Mouse (Mus musculus): ENCODE measurements at regions not wholly inside any gene's neighbourhood (a gene's known extent, or its start where the extent isn't known, plus 50 kb on each side); places are given as distances from the start of the nearest gene placed in this dataset.
A peak's percentile ranks its signal among the peaks of the same experiment; 100 is the strongest.
"Not testable (repeated sequence)": the region's sequence is repeated elsewhere in the genome, so short reads cannot be mapped to it uniquely, and the experiment has no call there.

GRCm38 (mm10) chrX:104931153-104931706 is 74.2 kb upstream of the Magee2 start:
- DNase-seq (ENCODE audit: low read depth, low spot score) = no peak

DNA sequence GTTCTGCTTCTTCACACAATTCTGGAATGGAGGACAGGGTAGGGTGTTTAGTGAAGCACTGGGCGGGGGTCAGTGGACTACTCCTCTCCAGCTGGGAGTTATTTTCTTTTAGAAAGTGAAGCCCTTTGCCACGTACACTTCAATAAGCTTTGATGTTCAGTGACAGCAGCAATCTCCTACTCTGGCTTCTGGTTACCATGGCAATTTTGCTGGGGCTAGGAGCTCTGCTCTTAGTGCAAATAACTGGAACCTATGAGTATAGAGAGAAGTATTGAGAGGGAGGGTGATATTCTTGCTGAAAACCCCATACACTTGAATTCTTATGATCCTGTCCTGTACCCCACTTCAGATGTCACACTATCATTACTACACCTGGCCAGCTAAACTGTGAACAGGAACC is 94.5 kb upstream of the Magee2 start:
- no peak for DNase-seq (ENCODE audit: low read depth, low spot score)

- not testable (repeated sequence) for DNase-seq (ENCODE audit: low read depth, low spot score)
Observed at GRCm38 (mm10) chrX:104952809-104953208, 95.7 kb upstream of the Magee2 start.

- not testable (repeated sequence) for DNase-seq (ENCODE audit: low read depth, low spot score)
Observed at GRCm38 (mm10) chrX:104953391-104953790, 96.3 kb upstream of the Magee2 start.

DNA sequence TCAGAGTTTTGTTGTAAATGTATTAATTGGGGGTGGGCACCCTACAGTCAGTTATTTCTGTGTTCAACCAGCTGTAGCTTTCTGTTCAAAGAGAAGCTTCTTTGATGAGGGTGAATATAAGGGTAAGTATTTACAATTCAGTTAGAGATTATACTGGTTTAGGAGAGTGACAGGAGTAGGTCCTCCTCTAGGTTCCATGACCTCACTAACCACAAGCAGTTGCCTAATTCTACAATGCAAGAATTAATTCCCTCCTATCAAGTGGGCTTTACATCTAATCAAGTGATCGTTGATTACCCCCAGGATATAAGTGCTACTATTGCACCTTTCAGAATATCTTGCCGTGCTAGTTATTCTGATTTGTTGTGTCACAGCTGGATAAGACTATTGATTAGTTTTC is 101.1 kb upstream of the Pbdc1 start:
- DNase-seq (ENCODE audit: low read depth, low spot score) = no peak

GRCm38 (mm10) chrX:105003260-105003659 is 76.3 kb upstream of the Pbdc1 start:
- no peak for DNase-seq (ENCODE audit: low read depth, low spot score)

- DNase-seq (ENCODE audit: low read depth, low spot score) = peak; percentile 45
Observed at GRCm38 (mm10) chrX:105006445-105006844, 73.1 kb upstream of the Pbdc1 start.
